28 mouse cellular contexts compared by ENCODE assay signal in the genomic region with DNA sequence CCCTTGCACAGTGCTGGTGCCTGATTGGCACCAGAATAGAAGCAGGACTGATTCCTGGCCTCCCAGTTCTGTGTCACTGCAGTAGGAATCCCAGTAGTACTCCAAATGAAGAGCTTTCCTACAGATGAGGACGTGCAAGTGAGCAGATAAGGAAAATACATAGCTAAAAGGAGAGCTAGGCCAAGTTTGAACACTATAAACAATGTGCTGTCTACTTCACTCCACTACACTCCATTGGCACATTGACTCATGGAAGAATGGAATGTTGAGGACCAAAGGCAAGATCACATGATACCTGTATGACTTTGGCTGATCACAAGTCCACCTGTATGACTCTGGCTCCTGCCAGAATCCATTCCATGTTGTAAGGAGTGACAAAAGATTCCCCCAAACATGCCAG.
"Had no signal": no experiment of that assay in that cellular context is flagged by ENCODE, and none has a peak within 500 bp of the region (broad histone marks: within the 10 kb centered on the region; RNA-seq: fewer than 3 reads in every experiment).

No protein-coding gene starts in this region.

- H3K4me3 ChIP-seq: left cerebral cortex, adult 2 months; limb, embryonic 10.5 days; limb, embryonic 12.5 days; limb, embryonic 13.5 days; limb, embryonic 15.5 days; liver, embryonic 12.5 days; liver, embryonic 13.5 days; liver, embryonic 15.5 days; lung, embryonic 15.5 days; megakaryocyte, embryonic 14.5 days; midbrain, embryonic 10.5 days; midbrain, embryonic 12.5 days; midbrain, embryonic 13.5 days; midbrain, embryonic 15.5 days; myocyte; neural tube, embryonic 12.5 days; neural tube, embryonic 13.5 days had no signal

- H3K27me3 ChIP-seq: limb, embryonic 12.5 days; limb, embryonic 13.5 days; limb, embryonic 15.5 days; liver, embryonic 12.5 days; liver, embryonic 13.5 days; liver, embryonic 15.5 days; lung, embryonic 15.5 days; megakaryocyte, embryonic 14.5 days; midbrain, embryonic 12.5 days; midbrain, embryonic 13.5 days; midbrain, embryonic 15.5 days; neural tube, embryonic 12.5 days; neural tube, embryonic 13.5 days had no signal

- H3K27ac ChIP-seq: left cerebral cortex, adult 2 months; limb, embryonic 10.5 days; limb, embryonic 12.5 days; limb, embryonic 13.5 days; limb, embryonic 15.5 days; liver, embryonic 12.5 days; liver, embryonic 13.5 days; liver, embryonic 14.5 days; liver, embryonic 15.5 days; lung, embryonic 15.5 days; macrophage; midbrain, embryonic 10.5 days; midbrain, embryonic 12.5 days; midbrain, embryonic 13.5 days; midbrain, embryonic 15.5 days; neural tube, embryonic 12.5 days; neural tube, embryonic 13.5 days had no signal

- H3K9me3 ChIP-seq: limb, embryonic 10.5 days; limb, embryonic 12.5 days; limb, embryonic 13.5 days; limb, embryonic 15.5 days; liver, embryonic 12.5 days; liver, embryonic 13.5 days; liver, embryonic 15.5 days; lung, embryonic 15.5 days; megakaryocyte, embryonic 14.5 days; midbrain, embryonic 10.5 days; midbrain, embryonic 12.5 days; midbrain, embryonic 13.5 days; midbrain, embryonic 15.5 days; neural tube, embryonic 12.5 days; neural tube, embryonic 13.5 days had no signal

- H3K9ac ChIP-seq: limb, embryonic 12.5 days; limb, embryonic 13.5 days; limb, embryonic 15.5 days; liver, embryonic 12.5 days; liver, embryonic 13.5 days; liver, embryonic 14.5 days; liver, embryonic 15.5 days; liver, postnatal 0 days; lung, embryonic 14.5 days; lung, embryonic 15.5 days; midbrain, embryonic 12.5 days; midbrain, embryonic 13.5 days; midbrain, embryonic 15.5 days; neural tube, embryonic 12.5 days; neural tube, embryonic 13.5 days had no signal

- H3K4me2 ChIP-seq: limb, embryonic 12.5 days; limb, embryonic 13.5 days; limb, embryonic 15.5 days; liver, embryonic 11.5 days; liver, embryonic 12.5 days; liver, embryonic 13.5 days; liver, embryonic 15.5 days; lung, embryonic 14.5 days; lung, embryonic 15.5 days; midbrain, embryonic 11.5 days; midbrain, embryonic 12.5 days; midbrain, embryonic 13.5 days; midbrain, embryonic 15.5 days; neural tube, embryonic 12.5 days; neural tube, embryonic 13.5 days had no signal

- H3K4me1 ChIP-seq: limb, embryonic 10.5 days; limb, embryonic 12.5 days; limb, embryonic 13.5 days; limb, embryonic 15.5 days; liver, embryonic 12.5 days; liver, embryonic 13.5 days; liver, embryonic 15.5 days; lung, embryonic 15.5 days; megakaryocyte, embryonic 14.5 days; midbrain, embryonic 10.5 days; midbrain, embryonic 12.5 days; midbrain, embryonic 13.5 days; midbrain, embryonic 15.5 days; neural tube, embryonic 12.5 days; neural tube, embryonic 13.5 days had no signal

- ATAC-seq: liver, embryonic 12.5 days; liver, postnatal 0 days; midbrain, embryonic 13.5 days; midbrain, embryonic 15.5 days; midbrain, embryonic 16.5 days had no signal

- DNase-seq: layer of hippocampus, postnatal 36 days; left cerebral cortex, postnatal 4 days; liver; liver, embryonic 13.5 days; liver, postnatal 0 days; lung, embryonic 14.5 days; midbrain, embryonic 14.5 days had no signal

- H3K36me3 ChIP-seq: limb, embryonic 10.5 days; limb, embryonic 12.5 days; limb, embryonic 13.5 days; limb, embryonic 15.5 days; liver, embryonic 12.5 days; liver, embryonic 13.5 days; liver, embryonic 15.5 days; lung, embryonic 15.5 days; midbrain, embryonic 10.5 days; midbrain, embryonic 12.5 days; midbrain, embryonic 13.5 days; midbrain, embryonic 15.5 days; neural tube, embryonic 12.5 days; neural tube, embryonic 13.5 days had no signal
